Mouse (Mus musculus): ENCODE results near the gene Hic2. TPM values are rescaled to one million over a fixed set of nuclear protein-coding genes. Genes with fewer than 3 reads are reported as not detected.

Hic2 gene
- polyA plus RNA-seq, 1 experiment from 2014 or later = 1.4 TPM

DNA sequence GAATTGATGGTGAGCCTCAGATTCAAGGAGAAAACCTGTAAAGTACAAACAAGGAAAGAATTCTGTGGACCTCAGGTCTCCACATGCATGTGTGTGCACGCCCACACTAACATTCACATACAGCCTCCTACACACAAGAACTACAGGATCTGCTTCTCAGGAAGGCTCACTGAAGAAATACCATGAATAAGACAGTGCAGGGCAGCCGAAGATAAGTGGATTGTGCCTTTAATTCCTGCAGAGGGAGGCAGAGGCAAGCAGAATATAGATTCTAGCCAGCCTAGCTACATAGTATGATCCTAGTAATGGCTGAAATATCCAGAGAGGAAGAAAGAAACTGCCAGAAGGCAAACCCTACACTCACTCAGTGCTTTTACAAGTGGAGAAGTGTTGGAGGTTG is 31.4 kb upstream of the Hic2 start:
- no peak overlapping the region for H3K9ac ChIP-seq (replicated peaks)
- ATAC-seq (peak; percentile 20; the same call in 1 of the 2 replicates), DNase-seq (no peak)
- H3K4me2 ChIP-seq (ENCODE audit: low read depth, low read length) = no peak overlapping the region
- 58% methylated on average over 2 of the region's 2 CpGs for WGBS (ENCODE audit: insufficient replicate concordance)
- no peak overlapping the region for H3K4me3 ChIP-seq (ENCODE audit: low read depth, low read length)
- H3K4me1 ChIP-seq (ENCODE audit: insufficient read depth) = peaks cover 17% of the 10 kb centered on the region
- 0 out of 2 replicates have a peak, but pooled peaks cover under 1% of the 10 kb centered on the region for H3K36me3 ChIP-seq (replicated peaks; ENCODE audit: insufficient read depth, low read length)
- H3K9me3 ChIP-seq (ENCODE audit: low read length) = no peaks in the 10 kb centered on the region
- H3K27ac ChIP-seq (ENCODE audit: low read depth) = peak overlapping the region; percentile 82; the same call in 1 of the 2 replicates
- TF ChIP-seq EP300 (IDR thresholded peaks at IDR 0.05; ENCODE audit: low read depth) = no peak
- TF ChIP-seq CTCF (IDR thresholded peaks at IDR 0.05; ENCODE audit: low read depth) = peak; percentile 47
- no peaks in the 10 kb centered on the region for H3K27me3 ChIP-seq (ENCODE audit: insufficient read depth, low read length)

DNA sequence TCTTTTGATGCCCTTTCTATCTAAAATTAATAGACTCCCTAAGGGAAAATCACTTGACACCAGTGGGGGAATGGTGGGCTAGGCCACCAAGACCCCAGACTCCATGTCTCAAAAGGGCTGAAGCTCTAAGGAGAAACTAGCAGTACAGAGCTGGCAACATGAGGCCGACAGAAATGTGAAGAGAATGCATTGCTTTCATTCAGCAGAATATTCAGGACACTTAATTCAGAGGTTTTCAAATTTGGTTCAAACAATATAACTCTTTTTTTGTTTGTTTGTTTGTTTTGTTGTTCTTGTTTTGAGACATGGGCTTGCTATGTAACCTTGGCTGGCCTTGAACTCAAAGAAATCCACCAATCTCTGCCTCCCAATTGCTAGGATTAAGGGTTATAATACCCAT is 30.8 kb upstream of the Hic2 start, which contains the start of gene Ube2l3:
Gene Ube2l3 (minus strand): TSS at position 101 of the 400 bp plus-strand sequence.
- peak within 1 kb of the TSS; percentile 82; the same call in 1 of the 2 replicates for H3K27ac ChIP-seq (ENCODE audit: low read depth)
- H3K4me2 ChIP-seq (ENCODE audit: low read depth, low read length) = peak within 1 kb of the TSS; percentile 75
- WGBS (ENCODE audit: insufficient replicate concordance) = 77% methylated on average over 1 of the region's 1 CpGs
- ATAC-seq (no peak), DNase-seq (no peak)
- H3K27me3 ChIP-seq (ENCODE audit: insufficient read depth, low read length) = no peaks in the 10 kb centered on the region
- H3K9me3 ChIP-seq (ENCODE audit: low read length) = no peaks in the 10 kb centered on the region
- H3K4me1 ChIP-seq (ENCODE audit: insufficient read depth) = peaks cover 17% of the 10 kb centered on the region
- H3K9ac ChIP-seq (replicated peaks) = no peak within 1 kb of the TSS
- no peaks in the 10 kb centered on the region for H3K36me3 ChIP-seq (replicated peaks; ENCODE audit: insufficient read depth, low read length)
- peak within 1 kb of the TSS; percentile 86 for H3K4me3 ChIP-seq (ENCODE audit: low read depth, low read length)
- TF ChIP-seq CTCF (IDR thresholded peaks at IDR 0.05; ENCODE audit: low read depth) (no peak), EP300 (IDR thresholded peaks at IDR 0.05; ENCODE audit: low read depth) (no peak)

GRCm38 (mm10) chr16:17204990-17205389 is 28.4 kb upstream of the Hic2 start:
- WGBS (ENCODE audit: insufficient replicate concordance) = 2% methylated on average over 6 of the region's 6 CpGs
- H3K9ac ChIP-seq (replicated peaks) = no peak overlapping the region
- H3K4me1 ChIP-seq (ENCODE audit: insufficient read depth) = peaks cover 23% of the 10 kb centered on the region
- no peak overlapping the region for H3K4me2 ChIP-seq (ENCODE audit: low read depth, low read length)
- ATAC-seq (no peak), DNase-seq (peak; percentile 43)
- no peaks in the 10 kb centered on the region for H3K36me3 ChIP-seq (replicated peaks; ENCODE audit: insufficient read depth, low read length)
- H3K27me3 ChIP-seq (ENCODE audit: insufficient read depth, low read length) = peaks cover 7% of the 10 kb centered on the region; the same call in 1 of the 2 replicates
- no peak overlapping the region for H3K27ac ChIP-seq (ENCODE audit: low read depth)
- H3K9me3 ChIP-seq (ENCODE audit: low read length) = no peaks in the 10 kb centered on the region
- no peak overlapping the region for H3K4me3 ChIP-seq (ENCODE audit: low read depth, low read length)
- TF ChIP-seq CTCF (IDR thresholded peaks at IDR 0.05; ENCODE audit: low read depth) (peak; percentile 84), EP300 (IDR thresholded peaks at IDR 0.05; ENCODE audit: low read depth) (no peak)

GRCm38 (mm10) chr16:17208389-17209361 is 24.7 kb upstream of the Hic2 start, which contains the start of gene Rimbp3:
Gene Rimbp3, plus strand, starts transcription at chr16:17208603.
- Histone ChIP-seq H3K9ac (replicated peaks) (peak within 1 kb of the TSS; percentile 58), H3K4me2 (ENCODE audit: low read depth, low read length) (peak within 1 kb of the TSS; percentile 98), H3K9me3 (ENCODE audit: low read length) (no peaks in the 10 kb centered on the region), H3K27me3 (ENCODE audit: insufficient read depth, low read length) (peaks cover 23% of the 10 kb centered on the region), H3K36me3 (replicated peaks; ENCODE audit: insufficient read depth, low read length) (no peaks in the 10 kb centered on the region), H3K27ac (ENCODE audit: low read depth) (no peak within 1 kb of the TSS), H3K4me1 (ENCODE audit: insufficient read depth) (peaks cover 22% of the 10 kb centered on the region), H3K4me3 (ENCODE audit: low read depth, low read length) (peak within 1 kb of the TSS; percentile 58)
- TF ChIP-seq CTCF (IDR thresholded peaks at IDR 0.05; ENCODE audit: low read depth) = peak; percentile 90
- no peak for TF ChIP-seq EP300 (IDR thresholded peaks at IDR 0.05; ENCODE audit: low read depth)
- peak; percentile 87 for DNase-seq
- ATAC-seq = peak; percentile 80
- WGBS (ENCODE audit: insufficient replicate concordance) = 2% methylated on average over 82 of the region's 85 CpGs

GRCm38 (mm10) chr16:17209404-17209960 is 23.9 kb upstream of the Hic2 start:
- H3K27ac ChIP-seq (ENCODE audit: low read depth) = no peak overlapping the region
- peak overlapping the region; percentile 58 for H3K4me3 ChIP-seq (ENCODE audit: low read depth, low read length)
- 2% methylated on average over 37 of the region's 37 CpGs for WGBS (ENCODE audit: insufficient replicate concordance)
- H3K27me3 ChIP-seq (ENCODE audit: insufficient read depth, low read length) = peaks cover 23% of the 10 kb centered on the region
- H3K9me3 ChIP-seq (ENCODE audit: low read length) = no peaks in the 10 kb centered on the region
- TF ChIP-seq CTCF (IDR thresholded peaks at IDR 0.05; ENCODE audit: low read depth) = no peak
- TF ChIP-seq EP300 (IDR thresholded peaks at IDR 0.05; ENCODE audit: low read depth) = no peak
- H3K4me1 ChIP-seq (ENCODE audit: insufficient read depth) = peaks cover 22% of the 10 kb centered on the region
- peak; percentile 32 for ATAC-seq
- peak overlapping the region; percentile 58 for H3K9ac ChIP-seq (replicated peaks)
- H3K4me2 ChIP-seq (ENCODE audit: low read depth, low read length) = peak overlapping the region; percentile 98
- H3K36me3 ChIP-seq (replicated peaks; ENCODE audit: insufficient read depth, low read length) = no peaks in the 10 kb centered on the region
- no peak for DNase-seq

Data from liver, postnatal 0 days (tissue).